Mouse (Mus musculus) liver, adult 2 months (tissue): ENCODE results near the gene Asb1. TPM values are rescaled to one million over a fixed set of nuclear protein-coding genes. Genes with fewer than 3 reads are reported as not detected.
A peak's percentile ranks its signal among the peaks of the same experiment; 100 is the strongest.

ENCODE experiments used
- DNase-seq: peaks from one replicate; pipeline ENCODE4 v3.0.0-alpha.2; 2011; ENCODE audit warnings: low read depth, low spot score; ENCODE audit errors: extremely low read depth
- H3K27ac ChIP-seq: fragments of 200-500 bp; replicated peaks from 2 replicates; pipeline ENCODE4 v1.5.1; 2012; ENCODE audit warnings: low read depth, mild to moderate bottlenecking, control low read depth, inconsistent platforms, low read length; ENCODE audit not compliant: insufficient read depth
- H3K27me3 ChIP-seq: fragments of 200-500 bp; 2 replicates; pipeline ENCODE4 v1.6.1; 2012; ENCODE audit warnings: mild to moderate bottlenecking, moderate library complexity, low read length, inconsistent platforms; ENCODE audit not compliant: control insufficient read depth, insufficient read depth
- H3K36me3 ChIP-seq: fragments of 200-500 bp; 2 replicates; pipeline ENCODE4 v1.6.1; 2012; ENCODE audit warnings: low read length, inconsistent platforms; ENCODE audit not compliant: control insufficient read depth, insufficient read depth
- H3K4me1 ChIP-seq: fragments of 200-500 bp; 2 replicates; pipeline ENCODE4 v1.6.1; 2011; ENCODE audit warnings: low read length; ENCODE audit not compliant: control insufficient read depth, insufficient read depth
- H3K4me3 ChIP-seq: fragments of 200-500 bp; 2 replicates; pipeline ENCODE4 v1.5.1; 2011; ENCODE audit warnings: low read depth, mild to moderate bottlenecking, control low read depth, low read length, moderate library complexity; ENCODE audit not compliant: insufficient read depth
- H3K79me2 ChIP-seq: fragments of 200-500 bp; 2 replicates; pipeline ENCODE4 v1.6.1; 2012; ENCODE audit warnings: inconsistent platforms, mild to moderate bottlenecking, low read length, moderate library complexity; ENCODE audit not compliant: control insufficient read depth, insufficient read depth
- H3K9ac ChIP-seq: fragments of 200-500 bp; 2 replicates; pipeline ENCODE4 v1.6.1; 2012; ENCODE audit warnings: low read depth, mild to moderate bottlenecking, control low read depth, inconsistent platforms, low read length
- CTCF ChIP-seq: fragments of 200-500 bp; IDR thresholded peaks from 2 replicates; pipeline ENCODE4 v1.5.1; 2011; ENCODE audit warnings: low read depth, low read length, control low read depth
- POLR2A ChIP-seq: fragments of 200-500 bp; IDR thresholded peaks from 2 replicates; pipeline ENCODE4 v1.6.1; 2011; ENCODE audit warnings: low read length, control low read depth; ENCODE audit not compliant: insufficient read depth; ENCODE audit errors: extremely low read depth
- WGBS: fragments of 180-500 bp; shearing (Covaris S2); methylation state at CpG from one replicate; pipeline ENCODE4 v1.1.7; 2018; 5-methylcytosine and 5-hydroxymethylcytosine counted together
- polyA plus RNA-seq: library from polyadenylated mRNA; depleted of rRNA; stranded (reverse); fragments of >200 nt; gene quantifications from 2 replicates; pipeline ENCODE4 v1.2.3, GENCODE M21; 2012
- total RNA-seq: library from RNA; depleted of rRNA; stranded (reverse); fragments of >200 nt; gene quantifications from 2 replicates; pipeline ENCODE4 v1.2.3, GENCODE M21; 2014

Asb1 gene
- total and polyA plus RNA-seq, 2 experiments: 3.5 to 4.6 TPM

DNA sequence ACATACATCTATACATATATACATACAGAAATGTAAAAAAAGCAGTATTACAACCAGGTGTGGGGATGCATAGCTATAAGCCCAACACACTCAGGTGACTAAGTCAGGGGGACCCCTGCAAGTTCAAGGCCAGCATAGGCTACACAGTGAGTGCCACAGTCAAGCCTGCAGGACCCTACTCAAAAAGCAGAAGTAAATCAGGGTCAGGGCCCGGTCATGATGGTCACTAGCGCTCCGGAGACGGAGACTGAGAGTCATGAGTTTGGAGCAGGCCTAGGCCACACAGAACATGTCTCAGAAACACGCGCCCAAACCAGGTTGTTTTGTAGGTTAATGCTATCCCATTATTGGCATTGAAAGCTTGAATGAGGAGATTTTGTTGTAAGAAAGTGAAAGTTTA, 41.8 kb upstream of the Asb1 start:
- Histone ChIP-seq H3K79me2 (peaks cover 15% of the 10 kb centered on the region; the same call in 1 of the 2 replicates), H3K4me3 (no peak overlapping the region), H3K36me3 (peaks cover 2% of the 10 kb centered on the region; the same call in 1 of the 2 replicates), H3K27me3 (no peaks in the 10 kb centered on the region), H3K4me1 (peaks cover 8% of the 10 kb centered on the region), H3K9ac (no peak overlapping the region), H3K27ac (no peak overlapping the region)
- WGBS: 100% methylated on average over 6 of the region's 6 CpGs
- TF ChIP-seq CTCF (no peak), POLR2A (no peak)
- DNase-seq: no peak

DNA sequence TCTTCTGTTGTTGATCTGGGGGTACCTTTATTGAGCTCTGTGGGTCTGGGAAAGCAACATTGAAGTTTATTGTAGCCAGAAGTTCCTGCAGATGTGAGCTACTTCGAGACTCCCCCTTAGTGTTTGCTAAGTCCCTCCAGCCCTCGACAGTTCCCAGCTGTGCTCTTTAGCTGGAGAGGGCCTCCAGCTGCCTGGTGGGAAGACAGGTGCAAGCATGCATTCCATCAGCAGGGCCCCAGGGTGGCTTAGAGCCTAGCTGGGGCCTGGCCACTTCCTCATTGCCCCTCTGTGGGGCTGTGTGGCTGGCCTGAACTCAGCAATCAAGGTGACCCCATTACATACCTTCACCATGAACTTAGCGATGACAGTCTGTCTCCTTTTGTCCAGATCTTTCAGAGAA, 35.7 kb upstream of the Asb1 start:
- Histone ChIP-seq H3K9ac (no peak overlapping the region), H3K4me3 (no peak overlapping the region), H3K4me1 (no peaks in the 10 kb centered on the region), H3K27me3 (no peaks in the 10 kb centered on the region), H3K79me2 (no peaks in the 10 kb centered on the region), H3K36me3 (peaks cover 16% of the 10 kb centered on the region), H3K27ac (no peak overlapping the region)
- WGBS: 81% methylated on average over 3 of the region's 3 CpGs
- TF ChIP-seq CTCF (no peak), POLR2A (no peak)
- DNase-seq: no peak

DNA sequence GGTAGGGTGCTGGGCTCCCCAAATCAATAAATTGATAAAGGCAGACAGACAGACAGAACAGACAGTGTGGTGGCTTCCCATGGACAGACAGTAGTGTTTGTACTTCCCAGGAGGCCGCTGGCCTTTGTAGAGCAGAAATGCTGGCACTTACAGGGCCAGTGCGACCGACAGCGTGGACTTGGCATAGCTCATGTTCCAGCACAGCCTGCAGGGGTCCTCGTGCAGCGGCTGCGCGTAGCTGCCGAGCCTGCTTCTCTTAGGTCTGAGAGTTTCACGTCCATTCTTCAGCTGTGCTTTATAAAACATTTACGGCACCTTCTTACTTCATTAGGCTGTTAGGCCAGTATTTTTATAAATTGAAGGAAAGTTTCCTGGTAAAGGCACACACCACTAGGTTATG, 25.4 kb upstream of the Asb1 start:
- H3K36me3 ChIP-seq: no peaks in the 10 kb centered on the region
- DNase-seq: no peak
- 58% methylated on average over 11 of the region's 11 CpGs for WGBS
- H3K4me3 ChIP-seq: no peak overlapping the region
- H3K27ac ChIP-seq: no peak overlapping the region
- H3K79me2 ChIP-seq: no peaks in the 10 kb centered on the region
- no peak for TF ChIP-seq POLR2A
- 0 out of 2 replicates have a peak, but pooled peaks have one; percentile 12 for TF ChIP-seq CTCF
- no peak overlapping the region for H3K9ac ChIP-seq
- no peaks in the 10 kb centered on the region for H3K27me3 ChIP-seq
- H3K4me1 ChIP-seq: no peaks in the 10 kb centered on the region

DNA sequence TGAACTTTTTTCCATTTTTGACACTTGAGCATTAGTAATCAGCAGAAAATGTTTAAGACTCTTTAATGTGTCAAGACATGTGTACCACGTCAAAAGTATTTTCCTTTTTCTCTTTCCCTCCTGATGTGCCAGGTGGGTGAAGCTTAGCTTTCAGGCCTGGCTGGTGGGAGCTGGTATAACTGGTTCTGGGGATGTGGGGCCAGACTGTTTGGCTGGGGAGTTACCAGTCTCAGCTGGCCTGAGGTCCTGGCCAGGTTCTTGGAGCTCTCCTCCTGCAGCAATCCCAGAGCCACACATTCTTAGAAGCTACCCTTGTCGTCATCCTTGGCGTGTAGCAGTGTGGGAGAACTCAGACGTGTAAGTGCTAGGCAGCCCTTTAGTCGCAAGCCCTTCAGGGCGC, 24.7 kb upstream of the Asb1 start:
- Histone ChIP-seq H3K9ac (no peak overlapping the region), H3K4me1 (no peaks in the 10 kb centered on the region), H3K27me3 (no peaks in the 10 kb centered on the region), H3K36me3 (no peaks in the 10 kb centered on the region), H3K27ac (no peak overlapping the region), H3K4me3 (no peak overlapping the region), H3K79me2 (no peaks in the 10 kb centered on the region)
- TF ChIP-seq POLR2A (no peak), CTCF (no peak)
- no peak for DNase-seq
- WGBS: 92% methylated on average over 6 of the region's 6 CpGs

DNA sequence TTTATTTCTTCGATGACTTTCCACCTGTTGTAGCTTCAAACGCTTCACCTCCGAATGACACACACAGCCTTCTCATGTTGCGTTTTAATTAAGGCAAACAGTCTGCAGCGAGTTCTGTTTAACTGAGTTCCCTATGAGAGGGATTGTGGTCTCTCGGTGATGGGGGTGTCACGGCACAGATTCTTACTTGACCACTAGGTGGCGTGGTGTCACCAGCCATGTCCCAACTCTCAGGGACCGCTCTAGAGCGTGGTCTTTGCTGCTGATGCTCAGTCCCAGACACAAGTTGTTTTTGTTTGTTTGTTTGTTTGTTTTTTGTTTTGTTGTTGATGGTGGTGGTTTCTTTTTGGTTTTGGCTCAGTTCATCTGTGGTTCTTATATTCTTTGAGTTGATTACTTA, 16.6 kb upstream of the Asb1 start:
- Histone ChIP-seq H3K79me2 (no peaks in the 10 kb centered on the region), H3K9ac (no peak overlapping the region), H3K4me1 (no peaks in the 10 kb centered on the region), H3K27me3 (no peaks in the 10 kb centered on the region), H3K36me3 (peaks cover 2% of the 10 kb centered on the region; the same call in 1 of the 2 replicates), H3K4me3 (no peak overlapping the region), H3K27ac (no peak overlapping the region)
- WGBS: 27% methylated on average over 10 of the region's 10 CpGs
- peak; percentile 24 for DNase-seq
- TF ChIP-seq POLR2A (no peak), CTCF (peak; percentile 97)

DNA sequence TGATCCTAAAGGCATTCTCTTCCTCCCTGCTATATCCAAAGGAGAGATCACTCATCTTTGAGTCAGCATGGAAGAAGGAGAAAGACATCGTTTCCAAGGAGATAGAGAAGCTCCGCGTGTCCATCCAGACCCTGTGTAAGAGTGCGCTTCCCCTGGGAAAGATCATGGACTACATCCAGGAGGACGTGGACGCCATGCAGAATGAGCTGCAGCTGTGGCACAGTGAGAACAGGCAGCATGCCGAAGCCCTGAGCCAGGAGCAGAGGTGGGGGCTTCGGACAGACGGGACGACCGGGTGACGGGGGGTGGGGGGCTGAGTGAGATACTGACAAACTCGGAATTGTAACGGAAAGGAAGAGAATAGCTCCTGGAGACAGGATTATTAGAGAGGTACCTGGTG, 14.5 kb upstream of the Asb1 start:
- DNase-seq: no peak
- Histone ChIP-seq H3K79me2 (no peaks in the 10 kb centered on the region), H3K4me3 (no peak overlapping the region), H3K4me1 (peaks cover 4% of the 10 kb centered on the region; the same call in 1 of the 2 replicates), H3K36me3 (peaks cover 2% of the 10 kb centered on the region; the same call in 1 of the 2 replicates), H3K27ac (no peak overlapping the region), H3K27me3 (no peaks in the 10 kb centered on the region), H3K9ac (no peak overlapping the region)
- WGBS: 96% methylated on average over 14 of the region's 14 CpGs
- TF ChIP-seq POLR2A (no peak), CTCF (no peak)
